Mouse (Mus musculus): ENCODE results near the gene Iqcg.
A peak's percentile ranks its signal among the peaks of the same experiment; 100 is the strongest.

Iqcg gene

GRCm38 (mm10) chr16:32981405-32981804, 74.6 kb downstream of the Iqcg start:
- ATAC-seq (ENCODE audit: low TSS enrichment), result no peak

DNA sequence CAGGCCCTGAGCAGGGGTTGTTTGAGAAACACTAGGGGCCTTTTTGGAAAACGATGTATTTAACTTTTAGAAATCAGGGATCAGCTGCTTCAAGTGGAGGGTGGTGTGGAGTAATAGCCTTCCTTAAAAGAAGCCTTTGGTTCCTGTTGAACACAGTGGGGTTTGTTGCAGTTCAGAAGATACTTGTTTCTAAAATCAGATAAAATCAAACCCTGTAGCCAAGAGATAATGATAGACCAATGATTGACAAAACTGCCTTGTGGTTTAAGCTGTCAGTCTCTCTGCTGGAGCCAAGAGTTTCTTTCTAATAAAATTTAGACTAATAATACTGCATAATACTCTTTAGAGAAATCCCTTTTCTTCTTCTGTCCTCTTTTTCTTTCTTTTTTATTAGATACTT, 75.8 kb downstream of the Iqcg start:
- 0 out of 2 replicates have a peak, but pooled peaks have one; percentile 23 for ATAC-seq (ENCODE audit: low TSS enrichment)

GRCm38 (mm10) chr16:32973047-32973446, 83.0 kb downstream of the Iqcg start:
- ATAC-seq (ENCODE audit: low TSS enrichment), result no peak

- ATAC-seq (ENCODE audit: low TSS enrichment), result no peak
These were observed 83.5 kb downstream of the Iqcg start for GRCm38 (mm10) chr16:32972535-32972934.
